Mouse (Mus musculus): Measurements from ENCODE around the gene Hspa12b. TPM values are rescaled to one million over a fixed set of nuclear protein-coding genes. Genes with fewer than 3 reads are reported as not detected.

Gene Hspa12b
- polyA plus RNA-seq, 1 experiment from 2014 or later: 6.3 TPM

- H3K4me3 ChIP-seq (ENCODE audit: control insufficient read depth in 1 of 2, insufficient read depth in 1 of 2, low read depth in 1 of 2, low read length in 2 of 2): no peak overlapping the region
- H3K36me3 ChIP-seq (ENCODE audit: control insufficient read depth, insufficient read depth, low read length): no peaks in the 10 kb centered on the region
- ATAC-seq (ENCODE audit: insufficient number of reproducible peaks, insufficient read depth, low FRiP score, low read depth): no peak
- no peaks in the 10 kb centered on the region for H3K9me3 ChIP-seq (ENCODE audit: control insufficient read depth, low read length)
- no peaks in the 10 kb centered on the region for H3K27me3 ChIP-seq (ENCODE audit: control insufficient read depth, insufficient read depth, low read length)
- H3K9ac ChIP-seq (ENCODE audit: low read length): no peak overlapping the region
- H3K4me2 ChIP-seq (ENCODE audit: low read length): no peak overlapping the region
- WGBS: 70% methylated on average over 5 of the region's 5 CpGs
- peaks cover 0 to 5% of the 10 kb centered on the region in 2 experiments; a peak in 1 of 4 replicates for H3K4me1 ChIP-seq (ENCODE audit: control insufficient read depth in 2 of 2, insufficient read depth in 2 of 2, low read length in 2 of 2)
- H3K27ac ChIP-seq (replicated peaks in 1 of 2; ENCODE audit: control insufficient read depth in 1 of 2, insufficient read depth in 1 of 2, low read depth in 2 of 2, low read length in 2 of 2): no peak overlapping the region
Observed at GRCm38 (mm10) chr2:131105989-131106388, 21.1 kb upstream of the Hspa12b start.

- no peak for ATAC-seq (ENCODE audit: insufficient number of reproducible peaks, insufficient read depth, low FRiP score, low read depth)
Observed at GRCm38 (mm10) chr2:131118968-131119574, 8.0 kb upstream of the Hspa12b start.

GRCm38 (mm10) chr2:131124166-131124565 is 2.9 kb upstream of the Hspa12b start:
- H3K9ac ChIP-seq (ENCODE audit: low read length): no peak overlapping the region
- H3K9me3 ChIP-seq (ENCODE audit: control insufficient read depth, low read length): no peaks in the 10 kb centered on the region
- H3K4me2 ChIP-seq (ENCODE audit: low read length): no peak overlapping the region
- no peak; the same call in 1 of the 2 replicates for ATAC-seq (ENCODE audit: insufficient number of reproducible peaks, insufficient read depth, low FRiP score, low read depth)
- H3K4me3 ChIP-seq (ENCODE audit: control insufficient read depth in 1 of 2, insufficient read depth in 1 of 2, low read depth in 1 of 2, low read length in 2 of 2): no peak overlapping the region
- no peak overlapping the region for H3K27ac ChIP-seq (replicated peaks in 1 of 2; ENCODE audit: control insufficient read depth in 1 of 2, insufficient read depth in 1 of 2, low read depth in 2 of 2, low read length in 2 of 2)
- 56% methylated on average over 3 of the region's 3 CpGs for WGBS
- no peaks in the 10 kb centered on the region for H3K27me3 ChIP-seq (ENCODE audit: control insufficient read depth, insufficient read depth, low read length)
- no peaks in the 10 kb centered on the region for H3K36me3 ChIP-seq (ENCODE audit: control insufficient read depth, insufficient read depth, low read length)
- H3K4me1 ChIP-seq (ENCODE audit: control insufficient read depth in 2 of 2, insufficient read depth in 2 of 2, low read length in 2 of 2): peaks cover 6 to 13% of the 10 kb centered on the region in 2 experiments

More at GRCm38 (mm10) chr2:131118968-131119574, 8.0 kb upstream of the Hspa12b start:
- Histone ChIP-seq H3K27ac (replicated peaks in 1 of 2; ENCODE audit: control insufficient read depth in 1 of 2, insufficient read depth in 1 of 2, low read depth in 2 of 2, low read length in 2 of 2) (no peak overlapping the region), H3K4me3 (ENCODE audit: control insufficient read depth in 1 of 2, insufficient read depth in 1 of 2, low read depth in 1 of 2, low read length in 2 of 2) (no peak overlapping the region), H3K27me3 (ENCODE audit: control insufficient read depth, insufficient read depth, low read length) (no peaks in the 10 kb centered on the region), H3K9ac (ENCODE audit: low read length) (no peak overlapping the region), H3K36me3 (ENCODE audit: control insufficient read depth, insufficient read depth, low read length) (no peaks in the 10 kb centered on the region), H3K9me3 (ENCODE audit: control insufficient read depth, low read length) (no peaks in the 10 kb centered on the region), H3K4me2 (ENCODE audit: low read length) (no peak overlapping the region), H3K4me1 (ENCODE audit: control insufficient read depth in 2 of 2, insufficient read depth in 2 of 2, low read length in 2 of 2) (no peaks in the 10 kb centered on the region)
- 70% methylated on average over 2 of the region's 2 CpGs for WGBS

GRCm38 (mm10) chr2:131125157-131125963 is 1.7 kb upstream of the Hspa12b start:
- no peak overlapping the region for H3K4me3 ChIP-seq (ENCODE audit: control insufficient read depth in 1 of 2, insufficient read depth in 1 of 2, low read depth in 1 of 2, low read length in 2 of 2)
- no peaks in the 10 kb centered on the region for H3K27me3 ChIP-seq (ENCODE audit: control insufficient read depth, insufficient read depth, low read length)
- no peak for ATAC-seq (ENCODE audit: insufficient number of reproducible peaks, insufficient read depth, low FRiP score, low read depth)
- H3K9ac ChIP-seq (ENCODE audit: low read length): no peak overlapping the region
- H3K36me3 ChIP-seq (ENCODE audit: control insufficient read depth, insufficient read depth, low read length): no peaks in the 10 kb centered on the region
- H3K4me1 ChIP-seq (ENCODE audit: control insufficient read depth in 2 of 2, insufficient read depth in 2 of 2, low read length in 2 of 2): peaks cover 6 to 13% of the 10 kb centered on the region in 2 experiments
- H3K9me3 ChIP-seq (ENCODE audit: control insufficient read depth, low read length): no peaks in the 10 kb centered on the region
- WGBS: 87% methylated on average over 9 of the region's 9 CpGs
- H3K27ac ChIP-seq (replicated peaks in 1 of 2; ENCODE audit: control insufficient read depth in 1 of 2, insufficient read depth in 1 of 2, low read depth in 2 of 2, low read length in 2 of 2): no peak overlapping the region
- H3K4me2 ChIP-seq (ENCODE audit: low read length): no peak overlapping the region

GRCm38 (mm10) chr2:131125964-131126815 is 890 bp upstream of the Hspa12b start:
- H3K27ac ChIP-seq (replicated peaks in 1 of 2; ENCODE audit: control insufficient read depth in 1 of 2, insufficient read depth in 1 of 2, low read depth in 2 of 2, low read length in 2 of 2): no peak overlapping the region
- no peaks in the 10 kb centered on the region for H3K9me3 ChIP-seq (ENCODE audit: control insufficient read depth, low read length)
- peak overlapping the region; percentile 91 for H3K4me2 ChIP-seq (ENCODE audit: low read length)
- 57% methylated on average over 9 of the region's 9 CpGs for WGBS
- H3K4me3 ChIP-seq (ENCODE audit: control insufficient read depth in 1 of 2, insufficient read depth in 1 of 2, low read depth in 1 of 2, low read length in 2 of 2): no peak overlapping the region
- no peaks in the 10 kb centered on the region for H3K36me3 ChIP-seq (ENCODE audit: control insufficient read depth, insufficient read depth, low read length)
- H3K4me1 ChIP-seq (ENCODE audit: control insufficient read depth in 2 of 2, insufficient read depth in 2 of 2, low read length in 2 of 2): peaks cover 6 to 13% of the 10 kb centered on the region in 2 experiments
- no peaks in the 10 kb centered on the region for H3K27me3 ChIP-seq (ENCODE audit: control insufficient read depth, insufficient read depth, low read length)
- no peak for ATAC-seq (ENCODE audit: insufficient number of reproducible peaks, insufficient read depth, low FRiP score, low read depth)
- peak overlapping the region; percentile 81; the same call in 1 of the 2 replicates for H3K9ac ChIP-seq (ENCODE audit: low read length)

GRCm38 (mm10) chr2:131128211-131128610 is 1.1 kb downstream of the Hspa12b start:
- H3K4me2 ChIP-seq (ENCODE audit: low read length): peak overlapping the region; percentile 91
- 82% methylated on average over 5 of the region's 5 CpGs for WGBS
- H3K27me3 ChIP-seq (ENCODE audit: control insufficient read depth, insufficient read depth, low read length): no peaks in the 10 kb centered on the region
- H3K9me3 ChIP-seq (ENCODE audit: control insufficient read depth, low read length): no peaks in the 10 kb centered on the region
- H3K4me3 ChIP-seq (ENCODE audit: control insufficient read depth in 1 of 2, insufficient read depth in 1 of 2, low read depth in 1 of 2, low read length in 2 of 2): peak overlapping the region; percentile 50 to 58; a peak in 3 of 4 replicates
- peaks cover 6 to 18% of the 10 kb centered on the region in 2 experiments for H3K4me1 ChIP-seq (ENCODE audit: control insufficient read depth in 2 of 2, insufficient read depth in 2 of 2, low read length in 2 of 2)
- no peak overlapping the region for H3K27ac ChIP-seq (replicated peaks in 1 of 2; ENCODE audit: control insufficient read depth in 1 of 2, insufficient read depth in 1 of 2, low read depth in 2 of 2, low read length in 2 of 2)
- H3K9ac ChIP-seq (ENCODE audit: low read length): peak overlapping the region; percentile 81; the same call in 1 of the 2 replicates
- no peak for ATAC-seq (ENCODE audit: insufficient number of reproducible peaks, insufficient read depth, low FRiP score, low read depth)
- H3K36me3 ChIP-seq (ENCODE audit: control insufficient read depth, insufficient read depth, low read length): no peaks in the 10 kb centered on the region

GRCm38 (mm10) chr2:131128636-131129157 is 1.6 kb downstream of the Hspa12b start:
- no peak for ATAC-seq (ENCODE audit: insufficient number of reproducible peaks, insufficient read depth, low FRiP score, low read depth)
- Histone ChIP-seq H3K4me1 (ENCODE audit: control insufficient read depth in 2 of 2, insufficient read depth in 2 of 2, low read length in 2 of 2) (peaks cover 6 to 18% of the 10 kb centered on the region in 2 experiments), H3K9ac (ENCODE audit: low read length) (0 out of 2 replicates have a peak overlapping the region, but pooled peaks have one; percentile 6), H3K36me3 (ENCODE audit: control insufficient read depth, insufficient read depth, low read length) (no peaks in the 10 kb centered on the region), H3K4me3 (ENCODE audit: control insufficient read depth in 1 of 2, insufficient read depth in 1 of 2, low read depth in 1 of 2, low read length in 2 of 2) (peak overlapping the region in 1 of 2 experiments; percentile 58; a peak in 2 of 4 replicates), H3K4me2 (ENCODE audit: low read length) (peak overlapping the region; percentile 91), H3K9me3 (ENCODE audit: control insufficient read depth, low read length) (no peaks in the 10 kb centered on the region), H3K27me3 (ENCODE audit: control insufficient read depth, insufficient read depth, low read length) (no peaks in the 10 kb centered on the region), H3K27ac (replicated peaks in 1 of 2; ENCODE audit: control insufficient read depth in 1 of 2, insufficient read depth in 1 of 2, low read depth in 2 of 2, low read length in 2 of 2) (no peak overlapping the region)
- WGBS: 71% methylated on average over 3 of the region's 3 CpGs

All from heart, embryonic 14.5 days (tissue).